Mouse (Mus musculus) erythroblast, embryonic 14.5 days (primary cell): ENCODE data around the gene Olfr93. TPM values are rescaled to one million over a fixed set of nuclear protein-coding genes. Genes with fewer than 3 reads are reported as not detected.
"Not testable (repeated sequence)": the region's sequence is repeated elsewhere in the genome, so short reads cannot be mapped to it uniquely, and the experiment has no call there.

ENCODE experiments used
- H3K27me3 ChIP-seq: 2 replicates; pipeline ENCODE4 v1.6.1; 2012; ENCODE audit warnings: inconsistent platforms; ENCODE audit not compliant: control insufficient read depth
- H3K36me3 ChIP-seq: 2 replicates; pipeline ENCODE4 v1.6.1; 2012; ENCODE audit warnings: mild to moderate bottlenecking, inconsistent platforms; ENCODE audit not compliant: control insufficient read depth
- H3K4me1 ChIP-seq: 2 replicates; pipeline ENCODE4 v1.6.1; 2012; ENCODE audit warnings: inconsistent platforms; ENCODE audit not compliant: control insufficient read depth
- H3K4me3 ChIP-seq: replicated peaks from 2 replicates; pipeline ENCODE3; 2012; ENCODE audit warnings: moderate library complexity, mild to moderate bottlenecking, inconsistent platforms
- H3K9me3 ChIP-seq: 2 replicates; pipeline ENCODE4 v1.6.1; 2012; ENCODE audit warnings: low read length, inconsistent platforms, mixed read lengths; ENCODE audit not compliant: control insufficient read depth
- GATA1 ChIP-seq: IDR thresholded peaks from 2 replicates; pipeline ENCODE4 v1.6.1; 2012; ENCODE audit warnings: low read length, inconsistent platforms, mixed read lengths
- TAL1 ChIP-seq: IDR thresholded peaks from 3 replicates; pipeline ENCODE4 v1.6.1; 2012; ENCODE audit warnings: low read length, inconsistent platforms, mixed read lengths
- polyA plus RNA-seq: library from polyadenylated mRNA; stranded (reverse); fragments of >175 nt; gene quantifications from 2 replicates; pipeline ENCODE4 v1.2.3, GENCODE M21; 2012

Olfr93 gene
- polyA plus RNA-seq, 1 experiment = not detected

- H3K4me3 ChIP-seq = no peak overlapping the region
- H3K9me3 ChIP-seq = no peaks in the 10 kb centered on the region
- no peaks in the 10 kb centered on the region for H3K4me1 ChIP-seq
- H3K27me3 ChIP-seq = no peaks in the 10 kb centered on the region
- no peaks in the 10 kb centered on the region for H3K36me3 ChIP-seq
- TF ChIP-seq GATA1 (no peak), TAL1 (no peak)
Measured at GRCm38 (mm10) chr17:37185474-37185873, 24.2 kb upstream of the Olfr93 start.

DNA sequence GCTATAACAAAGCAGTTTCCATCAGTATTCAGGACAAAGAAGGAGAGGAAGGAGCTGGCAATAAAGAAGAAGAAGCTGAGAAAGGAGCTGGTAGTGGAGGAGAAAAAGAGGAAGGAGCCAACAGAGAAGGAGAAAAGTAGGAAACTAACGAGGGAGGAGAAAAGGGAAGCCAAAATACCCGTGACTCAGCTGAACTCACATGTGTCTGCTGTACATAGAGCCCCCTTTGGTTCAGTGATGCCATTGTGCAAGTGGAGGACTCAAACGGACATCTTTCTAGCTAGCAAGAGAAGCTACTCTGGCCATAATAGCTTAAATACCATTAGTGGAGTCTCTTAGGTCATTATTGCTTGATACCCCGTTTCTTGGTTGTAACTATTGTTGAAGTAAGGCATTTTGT, 29.9 kb downstream of the Olfr93 start:
- not testable (repeated sequence) for H3K27me3 ChIP-seq, H3K9me3 ChIP-seq, H3K36me3 ChIP-seq, H3K4me3 ChIP-seq, H3K4me1 ChIP-seq

DNA sequence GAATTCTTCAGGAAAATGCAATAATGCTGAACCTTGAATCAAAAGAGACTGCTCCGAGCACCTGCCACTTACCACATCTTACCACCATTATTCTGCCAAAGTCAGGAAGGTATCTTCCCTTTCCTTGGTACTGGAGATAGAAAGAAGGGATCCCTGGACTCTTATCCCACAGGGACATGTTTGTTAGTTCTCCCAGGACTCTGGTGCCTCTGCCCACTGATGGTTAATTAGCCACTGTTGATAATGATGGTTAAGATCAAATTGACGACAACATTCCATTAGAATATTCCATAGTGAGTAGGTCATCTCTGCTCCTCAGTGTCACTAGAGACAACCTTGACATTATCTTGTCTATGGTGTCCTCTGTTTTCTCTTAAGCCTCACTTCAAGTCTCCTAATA, 41.3 kb downstream of the Olfr93 start, which contains the start of gene Olfr92:
Olfr92 (minus strand) TSS at position 101 of the 400 bp plus-strand sequence.
- H3K4me1 ChIP-seq = no peaks in the 10 kb centered on the region
- no peak for TF ChIP-seq GATA1
- no peak for TF ChIP-seq TAL1
- H3K4me3 ChIP-seq = no peak within 1 kb of the TSS
- no peaks in the 10 kb centered on the region for H3K9me3 ChIP-seq
- no peaks in the 10 kb centered on the region for H3K36me3 ChIP-seq
- no peaks in the 10 kb centered on the region for H3K27me3 ChIP-seq

- Histone ChIP-seq H3K4me1 (no peaks in the 10 kb centered on the region), H3K27me3 (no peaks in the 10 kb centered on the region), H3K36me3 (no peaks in the 10 kb centered on the region), H3K4me3 (no peak within 1 kb of the TSS), H3K9me3 (no peaks in the 10 kb centered on the region)
- no peak for TF ChIP-seq TAL1
- no peak for TF ChIP-seq GATA1
Measured at GRCm38 (mm10) chr17:37098178-37098577, 63.1 kb downstream of the Olfr93 start, which contains the start of gene Olfr91. Gene Olfr91, minus strand, starts transcription at chr17:37098278.

GRCm38 (mm10) chr17:37093289-37093688, 68.0 kb downstream of the Olfr93 start:
- no peaks in the 10 kb centered on the region for H3K4me1 ChIP-seq
- TF ChIP-seq GATA1 = no peak
- TF ChIP-seq TAL1 = no peak

GRCm38 (mm10) chr17:37092198-37092597, 69.1 kb downstream of the Olfr93 start:
- no peaks in the 10 kb centered on the region for H3K4me1 ChIP-seq
- H3K4me3 ChIP-seq = no peak overlapping the region

More at GRCm38 (mm10) chr17:37093289-37093688, 68.0 kb downstream of the Olfr93 start:
- Histone ChIP-seq H3K36me3 (no peaks in the 10 kb centered on the region), H3K9me3 (no peaks in the 10 kb centered on the region), H3K27me3 (no peaks in the 10 kb centered on the region), H3K4me3 (no peak overlapping the region)

More at GRCm38 (mm10) chr17:37092198-37092597, 69.1 kb downstream of the Olfr93 start:
- no peaks in the 10 kb centered on the region for H3K36me3 ChIP-seq
- H3K9me3 ChIP-seq = no peaks in the 10 kb centered on the region
- TF ChIP-seq GATA1 (no peak), TAL1 (no peak)
- no peaks in the 10 kb centered on the region for H3K27me3 ChIP-seq

Other genes starting within 250 kb of the Olfr93 start
- gene Rnf39, start 218.6 kb downstream of the Olfr93 start, polyA plus RNA-seq = not detected in 2 replicates
- gene Ppp1r11, start 209.8 kb downstream of the Olfr93 start, polyA plus RNA-seq = 7.6 and 9.0 TPM in 2 replicates
- 0.28 and 0.48 TPM in 2 replicates for gene Znrd1, start 202.9 kb downstream of the Olfr93 start, polyA plus RNA-seq
- gene Znrd1as, start 202.9 kb downstream of the Olfr93 start, polyA plus RNA-seq = 0.04 and 0.07 TPM in 2 replicates
- gene 2410137M14Rik, start 180.3 kb downstream of the Olfr93 start, polyA plus RNA-seq = not detected in 2 replicates
- not detected in 2 replicates for gene H2-M5, start 172.0 kb downstream of the Olfr93 start, polyA plus RNA-seq
- gene Zfp57, start 160.3 kb downstream of the Olfr93 start, polyA plus RNA-seq = not detected in 2 replicates
- gene Mog, start 138.1 kb downstream of the Olfr93 start, polyA plus RNA-seq = not detected in 2 replicates
- 0.08 TPM in 1 of 2 replicates, not detected in the other for gene Gabbr1, start 115.5 kb downstream of the Olfr93 start, polyA plus RNA-seq
- gene Olfr90, start 73.0 kb downstream of the Olfr93 start, polyA plus RNA-seq = not detected in 2 replicates
- gene Olfr91, start 63.2 kb downstream of the Olfr93 start, polyA plus RNA-seq = 0.04 TPM in 1 of 2 replicates, not detected in the other
- gene Olfr92, start 41.4 kb downstream of the Olfr93 start, polyA plus RNA-seq = not detected in 2 replicates
- gene Ubd, start 32.4 kb upstream of the Olfr93 start, polyA plus RNA-seq = not detected in 2 replicates
- not detected in 2 replicates for gene Olfr94, start 39.5 kb upstream of the Olfr93 start, polyA plus RNA-seq
- gene Olfr95, start 51.6 kb upstream of the Olfr93 start, polyA plus RNA-seq = not detected in 2 replicates
- not detected in 2 replicates for gene Olfr96, start 58.7 kb upstream of the Olfr93 start, polyA plus RNA-seq
- gene Olfr97, start 75.8 kb upstream of the Olfr93 start, polyA plus RNA-seq = not detected in 2 replicates
- 0.06 TPM in 1 of 2 replicates, not detected in the other for gene Olfr98, start 102.3 kb upstream of the Olfr93 start, polyA plus RNA-seq
- gene H2-M3, start 108.7 kb upstream of the Olfr93 start, polyA plus RNA-seq = not detected in 2 replicates
- not detected in 2 replicates for gene Olfr99, start 122.0 kb upstream of the Olfr93 start, polyA plus RNA-seq
- gene Olfr101, start 142.8 kb upstream of the Olfr93 start, polyA plus RNA-seq = 0.02 TPM in 1 of 2 replicates, not detected in the other
- gene Olfr102, start 155.6 kb upstream of the Olfr93 start, polyA plus RNA-seq = not detected in 2 replicates
- gene Olfr103, start 178.2 kb upstream of the Olfr93 start, polyA plus RNA-seq = not detected in 2 replicates
- gene Olfr104-ps, start 198.1 kb upstream of the Olfr93 start, polyA plus RNA-seq = not detected in 2 replicates
- gene Olfr105-ps, start 217.5 kb upstream of the Olfr93 start, polyA plus RNA-seq = not detected in 2 replicates
- not detected in 2 replicates for gene Olfr106-ps, start 228.9 kb upstream of the Olfr93 start, polyA plus RNA-seq
- gene Olfr107, start 237.7 kb upstream of the Olfr93 start, polyA plus RNA-seq = not detected in 2 replicates